Mouse (Mus musculus) G1E (cell line): ENCODE results near the gene Dnajb8. TPM values are rescaled to one million over a fixed set of nuclear protein-coding genes. Genes with fewer than 3 reads are reported as not detected.
A peak's percentile ranks its signal among the peaks of the same experiment; 100 is the strongest.

Experiments
- ATAC-seq: 2 replicates; pipeline ENCODE4 v1.8.0; 2016; ENCODE audit warnings: mild to moderate bottlenecking; ENCODE audit not compliant: insufficient number of reproducible peaks, poor library complexity, low FRiP score, severe bottlenecking; ENCODE audit errors: extremely low read depth
- DNase-seq: peaks from one replicate; pipeline ENCODE4 v3.0.0; 2012; ENCODE audit warnings: low spot score
- H3K27me3 ChIP-seq: 2 replicates; pipeline ENCODE4 v1.6.1; 2012; ENCODE audit warnings: mild to moderate bottlenecking, low read length, inconsistent platforms; ENCODE audit not compliant: insufficient read depth
- H3K36me3 ChIP-seq: replicated peaks from 2 replicates; pipeline ENCODE3; 2012; ENCODE audit warnings: mild to moderate bottlenecking, inconsistent platforms
- H3K4me1 ChIP-seq: 2 replicates; pipeline ENCODE4 v1.6.1; 2012; ENCODE audit warnings: low read depth, low read length, inconsistent platforms, mixed read lengths; ENCODE audit not compliant: insufficient read depth
- H3K4me3 ChIP-seq: 2 replicates; pipeline ENCODE4 v1.5.1; 2012; ENCODE audit warnings: low read depth, mild to moderate bottlenecking, inconsistent platforms, low read length, moderate library complexity, mixed read lengths
- H3K9me3 ChIP-seq: replicated peaks from 2 replicates; pipeline ENCODE4 v1.6.1; 2012; ENCODE audit warnings: inconsistent platforms
- CTCF ChIP-seq: IDR thresholded peaks from 2 replicates; pipeline ENCODE4 v1.5.1; 2012; ENCODE audit warnings: low read depth, low read length, inconsistent platforms, mixed read lengths
- GATA1 ChIP-seq: IDR thresholded peaks from 2 replicates; pipeline ENCODE4 v1.6.1; 2012; ENCODE audit warnings: borderline replicate concordance, low read length, inconsistent platforms, mixed read lengths
- GATA2 ChIP-seq: IDR thresholded peaks from 2 replicates; pipeline ENCODE4 v1.6.1; 2012; ENCODE audit warnings: low read depth, low read length, inconsistent platforms, borderline replicate concordance
- POLR2AphosphoS5 ChIP-seq: IDR thresholded peaks from 2 replicates; pipeline ENCODE4 v1.6.1; 2012; ENCODE audit warnings: low read depth, low read length, inconsistent platforms; ENCODE audit not compliant: insufficient replicate concordance
- TAL1 ChIP-seq: conservative IDR thresholded peaks from 2 replicates; pipeline ENCODE4 v1.6.1; 2012; ENCODE audit warnings: low read depth, low read length, inconsistent platforms, mixed read lengths
- polyA plus RNA-seq: library from polyadenylated mRNA; stranded (reverse); fragments of >175 nt; gene quantifications from 2 replicates; pipeline ENCODE4 v1.2.3, GENCODE M21; 2012
- total RNA-seq, 2 experiments: library from RNA; stranded (forward) in 1 of 2; stranded (reverse) in 1 of 2; fragments of 200-1000 nt in 1 of 2; fragments of >200 nt in 1 of 2; fragmentation: Nextera tagmentation in 1 of 2; gene quantifications; 2 replicates each; pipeline ENCODE4 v1.2.3; 2014 to 2017

The Dnajb8 gene
- total and polyA plus RNA-seq, 3 experiments: 0.11 TPM; not detected in 2

- DNase-seq (no peak), ATAC-seq (no peak)
- TF ChIP-seq POLR2AphosphoS5: no peak
- no peak for TF ChIP-seq TAL1
- TF ChIP-seq GATA1: no peak
- no peak for TF ChIP-seq GATA2
- TF ChIP-seq CTCF: no peak
- Histone ChIP-seq H3K27me3 (no peaks in the 10 kb centered on the region), H3K4me3 (peak overlapping the region; percentile 99), H3K9me3 (no peaks in the 10 kb centered on the region), H3K4me1 (peaks cover 68% of the 10 kb centered on the region), H3K36me3 (peaks cover 59% of the 10 kb centered on the region)
Observed at GRCm38 (mm10) chr6:88194053-88194977, 27.8 kb upstream of the Dnajb8 start.

- Histone ChIP-seq H3K27me3 (no peaks in the 10 kb centered on the region), H3K36me3 (peaks cover 60% of the 10 kb centered on the region), H3K4me1 (peaks cover 62% of the 10 kb centered on the region), H3K4me3 (peak overlapping the region; percentile 99), H3K9me3 (no peaks in the 10 kb centered on the region)
- ATAC-seq (no peak), DNase-seq (no peak)
- TF ChIP-seq TAL1 (no peak), POLR2AphosphoS5 (no peak), GATA2 (no peak), GATA1 (no peak), CTCF (no peak)
Observed at GRCm38 (mm10) chr6:88194978-88195325, 27.1 kb upstream of the Dnajb8 start.

- DNase-seq (no peak), ATAC-seq (no peak)
- H3K4me3 ChIP-seq: peak overlapping the region; percentile 99
- TF ChIP-seq GATA2 (no peak), POLR2AphosphoS5 (no peak), TAL1 (no peak), CTCF (no peak), GATA1 (no peak)
- H3K36me3 ChIP-seq: peaks cover 67% of the 10 kb centered on the region
- no peaks in the 10 kb centered on the region for H3K27me3 ChIP-seq
- no peaks in the 10 kb centered on the region for H3K9me3 ChIP-seq
- H3K4me1 ChIP-seq: peaks cover 62% of the 10 kb centered on the region
Observed at GRCm38 (mm10) chr6:88196054-88196732, 25.9 kb upstream of the Dnajb8 start.

- Histone ChIP-seq H3K27me3 (no peaks in the 10 kb centered on the region), H3K4me3 (peak overlapping the region; percentile 99), H3K4me1 (peaks cover 62% of the 10 kb centered on the region), H3K36me3 (peaks cover 73% of the 10 kb centered on the region), H3K9me3 (no peaks in the 10 kb centered on the region)
- TF ChIP-seq POLR2AphosphoS5 (no peak), CTCF (no peak), GATA2 (no peak), GATA1 (no peak), TAL1 (no peak)
- ATAC-seq (no peak), DNase-seq (peak; percentile 36)
Observed at GRCm38 (mm10) chr6:88196733-88197312, 25.2 kb upstream of the Dnajb8 start.

GRCm38 (mm10) chr6:88197313-88198069, 24.6 kb upstream of the Dnajb8 start:
- H3K27me3 ChIP-seq: no peaks in the 10 kb centered on the region
- ATAC-seq: no peak
- peaks cover 77% of the 10 kb centered on the region for H3K36me3 ChIP-seq
- H3K4me3 ChIP-seq: peak overlapping the region; percentile 99
- DNase-seq: peak; percentile 76
- no peak for TF ChIP-seq TAL1
- TF ChIP-seq POLR2AphosphoS5: no peak
- TF ChIP-seq CTCF: no peak
- TF ChIP-seq GATA2: no peak
- TF ChIP-seq GATA1: no peak
- H3K4me1 ChIP-seq: peaks cover 62% of the 10 kb centered on the region
- H3K9me3 ChIP-seq: no peaks in the 10 kb centered on the region

GRCm38 (mm10) chr6:88198070-88198940, 23.8 kb upstream of the Dnajb8 start:
- DNase-seq (peak; percentile 97), ATAC-seq (0 out of 2 replicates have a peak, but pooled peaks have one; percentile 4)
- TF ChIP-seq TAL1: no peak
- Histone ChIP-seq H3K9me3 (no peaks in the 10 kb centered on the region), H3K36me3 (peaks cover 74% of the 10 kb centered on the region), H3K4me1 (peaks cover 56% of the 10 kb centered on the region), H3K4me3 (peak overlapping the region; percentile 99), H3K27me3 (no peaks in the 10 kb centered on the region)
